Mouse (Mus musculus) limb, embryonic 12.5 days (tissue): Measurements from ENCODE around the gene Krt20. TPM values are rescaled to one million over a fixed set of nuclear protein-coding genes. Genes with fewer than 3 reads are reported as not detected.
A peak's percentile ranks its signal among the peaks of the same experiment; 100 is the strongest.

Source experiments
- ATAC-seq: fragments of 200-750 bp; cut with Nextera tagmentation; 2 replicates; pipeline ENCODE4 v1.8.0; 2017; ENCODE audit warnings: low read depth, moderate TSS enrichment; ENCODE audit not compliant: insufficient number of reproducible peaks, insufficient read depth, low FRiP score, low TSS enrichment
- H3K27ac ChIP-seq: fragments of 300-500 bp; sonication (generic); 2 replicates; pipeline ENCODE4 v1.5.1; 2016; ENCODE audit warnings: mild to moderate bottlenecking, moderate library complexity
- H3K27me3 ChIP-seq: fragments of 300-500 bp; sonication (generic); 2 replicates; pipeline ENCODE4 v1.6.1; 2016; ENCODE audit warnings: mild to moderate bottlenecking, moderate library complexity
- H3K36me3 ChIP-seq: fragments of 300-500 bp; sonication (generic); 2 replicates; pipeline ENCODE4 v1.6.1; 2016; ENCODE audit warnings: mild to moderate bottlenecking, moderate library complexity
- H3K4me1 ChIP-seq: fragments of 300-500 bp; sonication (generic); replicated peaks from 2 replicates; pipeline ENCODE4 v1.6.1; 2016
- H3K4me2 ChIP-seq: fragments of 300-500 bp; sonication (generic); 2 replicates; pipeline ENCODE4 v1.6.1; 2016; ENCODE audit warnings: mild to moderate bottlenecking, moderate library complexity
- H3K4me3 ChIP-seq: fragments of 300-500 bp; sonication (generic); replicated peaks from 2 replicates; pipeline ENCODE4 v1.5.1; 2016; ENCODE audit warnings: mild to moderate bottlenecking
- H3K9ac ChIP-seq: fragments of 300-500 bp; sonication (generic); replicated peaks from 2 replicates; pipeline ENCODE4 v1.6.1; 2016; ENCODE audit warnings: mild to moderate bottlenecking, moderate library complexity
- H3K9me3 ChIP-seq: fragments of 300-500 bp; sonication (generic); 2 replicates; pipeline ENCODE4 v1.6.1; 2016; ENCODE audit warnings: mild to moderate bottlenecking, moderate library complexity
- WGBS: fragments of 180-500 bp; shearing (Covaris S2); methylation state at CpG from one replicate; pipeline ENCODE4 v1.1.7; 2016; 5-methylcytosine and 5-hydroxymethylcytosine counted together
- polyA plus RNA-seq: library from polyadenylated mRNA; unstranded; fragments of >200 nt; fragmentation: Nextera tagmentation; extraction: Ambion mirVana; gene quantifications from 2 replicates; pipeline ENCODE4 v1.2.1, GENCODE M21; 2016

Krt20 gene
- polyA plus RNA-seq, 1 experiment from 2014 or later = 0.18 TPM

DNA sequence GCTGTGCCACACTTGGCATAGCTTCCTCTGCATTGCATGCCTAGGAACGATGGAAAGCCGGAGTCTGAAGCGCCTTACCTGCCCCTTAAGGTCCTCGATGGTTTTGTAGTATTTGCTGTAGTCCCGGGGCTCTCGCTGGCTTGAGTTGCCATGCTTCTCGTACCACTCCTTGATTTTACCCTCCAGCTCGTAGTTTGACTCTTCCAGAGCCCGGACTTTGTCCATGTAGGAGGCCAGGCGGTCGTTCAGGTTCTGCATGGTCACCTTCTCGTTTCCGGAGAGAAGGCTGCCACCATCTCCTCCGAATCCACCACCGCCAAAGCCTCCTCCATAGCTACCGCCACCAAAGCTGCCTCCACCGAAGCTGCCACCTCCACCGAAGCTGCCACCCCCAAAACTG lies 49.3 kb downstream of the Krt20 start:
- Histone ChIP-seq H3K9ac (no peak overlapping the region), H3K27me3 (no peaks in the 10 kb centered on the region), H3K4me3 (no peak overlapping the region), H3K36me3 (no peaks in the 10 kb centered on the region), H3K27ac (no peak overlapping the region), H3K4me2 (no peak overlapping the region), H3K4me1 (peaks cover 5% of the 10 kb centered on the region), H3K9me3 (no peaks in the 10 kb centered on the region)
- WGBS = 93% methylated on average over 18 of the region's 18 CpGs
- no peak for ATAC-seq

DNA sequence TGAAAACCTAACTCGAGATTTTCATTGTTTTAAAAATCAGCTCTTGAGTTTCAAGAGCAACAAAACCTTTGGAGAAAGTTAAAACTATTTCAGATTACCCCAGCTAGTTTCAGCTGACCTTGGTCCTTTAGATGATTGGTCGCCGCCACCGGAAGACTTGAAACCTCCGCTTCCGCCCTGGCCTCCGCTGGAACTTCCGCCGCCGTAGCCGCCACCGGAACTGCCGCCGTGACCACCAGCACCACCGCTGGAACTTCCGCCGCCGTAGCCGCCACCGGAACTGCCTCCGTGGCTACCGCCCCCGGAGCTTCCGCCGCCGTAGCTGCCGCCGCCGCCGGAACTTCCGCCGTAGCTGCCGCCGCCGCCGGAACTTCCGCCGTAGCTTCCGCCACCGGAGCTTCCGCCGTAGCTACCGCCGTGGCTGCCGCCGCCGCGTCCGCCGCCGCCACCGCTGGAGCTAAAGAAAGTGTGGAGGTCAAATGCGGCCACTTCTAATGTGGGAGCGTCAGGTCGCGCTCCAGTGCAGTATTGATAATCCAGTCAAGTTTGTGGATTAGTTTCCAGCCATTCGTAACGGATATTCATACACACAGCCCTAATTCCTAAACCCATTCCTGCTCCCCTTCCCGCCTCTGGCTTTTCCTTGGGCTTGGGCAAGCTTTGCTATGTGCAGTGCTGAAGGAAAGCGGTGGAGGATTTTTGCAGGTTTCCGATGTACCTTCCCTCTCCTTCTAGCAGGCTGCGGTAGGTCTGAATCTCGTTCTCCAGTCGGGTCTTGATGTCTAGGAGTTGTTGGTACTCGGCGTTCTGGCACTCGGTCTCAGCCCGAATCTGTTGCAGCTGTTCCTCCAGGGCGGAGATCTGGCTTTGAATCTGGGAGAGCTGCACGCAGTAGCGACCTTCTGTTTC lies 51.9 kb downstream of the Krt20 start:
- Histone ChIP-seq H3K4me2 (peak overlapping the region; percentile 70), H3K4me1 (peaks cover 5% of the 10 kb centered on the region), H3K36me3 (no peaks in the 10 kb centered on the region), H3K27ac (peak overlapping the region; percentile 99), H3K4me3 (peak overlapping the region; percentile 59), H3K9ac (peak overlapping the region; percentile 74), H3K9me3 (no peaks in the 10 kb centered on the region), H3K27me3 (peaks cover 13% of the 10 kb centered on the region; the same call in 1 of the 2 replicates)
- peak; percentile 66 for ATAC-seq
- WGBS = 2% methylated on average over 71 of the region's 71 CpGs

DNA sequence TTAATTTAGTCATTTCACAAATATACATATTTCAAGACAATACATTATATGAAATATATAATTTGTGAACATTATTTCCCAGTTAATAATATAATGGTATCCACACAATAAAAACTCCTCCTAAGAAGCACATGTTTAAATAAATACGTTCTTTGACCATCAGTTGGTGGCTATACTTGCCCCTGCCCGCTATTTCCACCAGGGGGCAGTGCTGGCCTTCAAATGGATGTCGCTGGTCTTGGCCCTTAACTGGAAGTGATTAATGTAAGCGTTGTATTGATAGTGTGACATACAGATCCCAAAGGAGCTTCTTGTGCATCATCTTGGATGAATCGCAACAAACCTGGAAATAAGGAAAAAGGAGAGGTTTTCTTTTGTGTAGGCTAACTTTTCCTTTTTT lies 58.4 kb downstream of the Krt20 start:
- Histone ChIP-seq H3K9ac (no peak overlapping the region), H3K27me3 (peaks cover 13% of the 10 kb centered on the region; the same call in 1 of the 2 replicates), H3K36me3 (no peaks in the 10 kb centered on the region), H3K27ac (no peak overlapping the region), H3K9me3 (no peaks in the 10 kb centered on the region), H3K4me2 (no peak overlapping the region), H3K4me1 (no peaks in the 10 kb centered on the region), H3K4me3 (no peak overlapping the region)
- 17% methylated on average over 5 of the region's 5 CpGs for WGBS
- ATAC-seq = no peak

Other genes starting within 250 kb of the Krt20 start
- gene Smarce1, start 207.1 kb downstream of the Krt20 start, polyA plus RNA-seq = 403 and 407 TPM in 2 replicates
- 0.15 and 0.36 TPM in 2 replicates for gene Krt222, start 194.1 kb downstream of the Krt20 start, polyA plus RNA-seq
- 0.21 and 0.41 TPM in 2 replicates for gene Krt24, start 152.9 kb downstream of the Krt20 start, polyA plus RNA-seq
- gene Krt25, start 115.2 kb downstream of the Krt20 start, polyA plus RNA-seq = not detected in 2 replicates
- gene Krt26, start 100.2 kb downstream of the Krt20 start, polyA plus RNA-seq = not detected in 2 replicates
- gene Krt27, start 87.0 kb downstream of the Krt20 start, polyA plus RNA-seq = not detected in 2 replicates
- gene Krt28, start 63.2 kb downstream of the Krt20 start, polyA plus RNA-seq = 0.13 TPM in 1 of 2 replicates, not detected in the other
- gene Krt10, start 48.8 kb downstream of the Krt20 start, polyA plus RNA-seq = 34.3 and 35.3 TPM in 2 replicates
- gene Krt12, start 15.9 kb downstream of the Krt20 start, polyA plus RNA-seq = not detected in 2 replicates
- gene Krt23, start 55.0 kb upstream of the Krt20 start, polyA plus RNA-seq = 0.18 and 0.26 TPM in 2 replicates
- gene Krt39, start 83.2 kb upstream of the Krt20 start, polyA plus RNA-seq = not detected in 2 replicates
- not detected in 2 replicates for gene Krt40, start 105.0 kb upstream of the Krt20 start, polyA plus RNA-seq
- gene Krtap3-3, start 112.7 kb upstream of the Krt20 start, polyA plus RNA-seq = not detected in 2 replicates
- not detected in 2 replicates for gene Krtap3-2, start 118.7 kb upstream of the Krt20 start, polyA plus RNA-seq
- gene Gm11939, start 121.3 kb upstream of the Krt20 start, polyA plus RNA-seq = not detected in 2 replicates
- gene Krtap3-1, start 128.5 kb upstream of the Krt20 start, polyA plus RNA-seq = not detected in 2 replicates
- gene Krtap1-5, start 142.9 kb upstream of the Krt20 start, polyA plus RNA-seq = not detected in 2 replicates
- gene Krtap1-4, start 145.5 kb upstream of the Krt20 start, polyA plus RNA-seq = not detected in 2 replicates
- not detected in 2 replicates for gene Krtap1-3, start 153.2 kb upstream of the Krt20 start, polyA plus RNA-seq
- not detected in 2 replicates for gene Krtap9-3, start 160.0 kb upstream of the Krt20 start, polyA plus RNA-seq
- gene Gm11938, start 165.2 kb upstream of the Krt20 start, polyA plus RNA-seq = not detected in 2 replicates
- gene Gm11937, start 172.0 kb upstream of the Krt20 start, polyA plus RNA-seq = not detected in 2 replicates
- not detected in 2 replicates for gene Krtap2-4, start 176.7 kb upstream of the Krt20 start, polyA plus RNA-seq
- not detected in 2 replicates for gene Gm11562, start 182.3 kb upstream of the Krt20 start, polyA plus RNA-seq
- gene Krtap4-1, start 190.1 kb upstream of the Krt20 start, polyA plus RNA-seq = not detected in 2 replicates
- gene Krtap4-2, start 196.9 kb upstream of the Krt20 start, polyA plus RNA-seq = not detected in 2 replicates
- gene Krtap4-7, start 205.9 kb upstream of the Krt20 start, polyA plus RNA-seq = not detected in 2 replicates
- not detected in 2 replicates for gene Gm11555, start 212.1 kb upstream of the Krt20 start, polyA plus RNA-seq
- not detected in 2 replicates for gene Gm11563, start 220.8 kb upstream of the Krt20 start, polyA plus RNA-seq
- not detected in 2 replicates for gene Krtap4-6, start 227.8 kb upstream of the Krt20 start, polyA plus RNA-seq